Mouse (Mus musculus) cerebellum, adult 9-10 months (tissue): ENCODE measurements around the gene Ppp1r12c.
"Not testable (repeated sequence)": the region's sequence is repeated elsewhere in the genome, so short reads cannot be mapped to it uniquely, and the experiment has no call there.

Source experiments
- DNase-seq: peaks from one replicate; pipeline ENCODE4 v3.0.0; 2022

Gene Ppp1r12c

GRCm38 (mm10) chr7:4501558-4502397 is at the start of gene Ppp1r12c:
Gene Ppp1r12c (minus strand): TSS chr7:4501680.
- DNase-seq = peak; percentile 95

GRCm38 (mm10) chr7:4547221-4547641 is 45.8 kb upstream of the Ppp1r12c start, which contains the start of gene Syt5:
Gene Syt5 (minus strand): TSS chr7:4547541.
- no peak for DNase-seq

- DNase-seq = peak; percentile 84
Observed at GRCm38 (mm10) chr7:4546591-4547131, 45.2 kb upstream of the Ppp1r12c start.

GRCm38 (mm10) chr7:4546050-4546449 is 44.6 kb upstream of the Ppp1r12c start:
- no peak for DNase-seq

GRCm38 (mm10) chr7:4542013-4542412 is 40.5 kb upstream of the Ppp1r12c start:
- DNase-seq = no peak

GRCm38 (mm10) chr7:4541344-4541743 is 39.9 kb upstream of the Ppp1r12c start:
- DNase-seq = no peak

GRCm38 (mm10) chr7:4539019-4539418 is 37.5 kb upstream of the Ppp1r12c start:
- no peak for DNase-seq

- DNase-seq = no peak
Observed at GRCm38 (mm10) chr7:4537181-4537580, 35.7 kb upstream of the Ppp1r12c start.

- no peak for DNase-seq
Observed at GRCm38 (mm10) chr7:4536369-4536768, 34.9 kb upstream of the Ppp1r12c start.

- no peak for DNase-seq
Observed at GRCm38 (mm10) chr7:4532005-4532729, 30.7 kb upstream of the Ppp1r12c start, which contains the start of gene Dnaaf3. Gene Dnaaf3 (minus strand): TSS chr7:4532453.

- not testable (repeated sequence) for DNase-seq
Observed at GRCm38 (mm10) chr7:4530166-4530565, 28.7 kb upstream of the Ppp1r12c start.

GRCm38 (mm10) chr7:4527302-4527689 is 25.8 kb upstream of the Ppp1r12c start:
- DNase-seq = no peak

GRCm38 (mm10) chr7:4526341-4527301 is 25.1 kb upstream of the Ppp1r12c start:
- DNase-seq = peak; percentile 70

- not testable (repeated sequence) for DNase-seq
Observed at GRCm38 (mm10) chr7:4524212-4524922, 22.9 kb upstream of the Ppp1r12c start, which contains the start of gene Tnni3. Gene Tnni3 (minus strand): TSS chr7:4524229.

GRCm38 (mm10) chr7:4523205-4524130 is 22.0 kb upstream of the Ppp1r12c start:
- no peak for DNase-seq

- DNase-seq = no peak
Observed at GRCm38 (mm10) chr7:4522292-4522691, 20.8 kb upstream of the Ppp1r12c start.

GRCm38 (mm10) chr7:4521231-4522003 is 19.9 kb upstream of the Ppp1r12c start:
- DNase-seq = no peak

GRCm38 (mm10) chr7:4518487-4518886 is 17.0 kb upstream of the Ppp1r12c start:
- DNase-seq = no peak

GRCm38 (mm10) chr7:4516332-4517050 is 15.0 kb upstream of the Ppp1r12c start, which contains the start of gene Tnnt1:
Gene Tnnt1 (minus strand): TSS chr7:4516382.
- no peak for DNase-seq
